Mouse (Mus musculus): Measurements from ENCODE around the gene Tcirg1. TPM values are rescaled to one million over a fixed set of nuclear protein-coding genes. Genes with fewer than 3 reads are reported as not detected.

The Tcirg1 gene
- polyA plus RNA-seq, 2 experiments = 36.8 to 145 TPM

- no peaks in the 10 kb centered on the region for H3K27me3 ChIP-seq (ENCODE audit: control insufficient read depth, insufficient read depth, low read length)
- WGBS = 78% methylated on average over 7 of the region's 7 CpGs
Measured at GRCm38 (mm10) chr19:3898952-3899351, 8.0 kb downstream of the Tcirg1 start.

GRCm38 (mm10) chr19:3897557-3897956, 9.4 kb downstream of the Tcirg1 start:
- no peak for TF ChIP-seq POLR2A (IDR thresholded peaks at IDR 0.05; ENCODE audit: borderline replicate concordance, extremely low read depth, insufficient read depth, insufficient read length)
- DNase-seq (ENCODE audit: low spot score) = no peak
- H3K4me3 ChIP-seq (replicated peaks; ENCODE audit: low read length) = no peak overlapping the region
- no peak overlapping the region for H3K27ac ChIP-seq (replicated peaks; ENCODE audit: low read depth, low read length)
- no peak overlapping the region for H3K9ac ChIP-seq (ENCODE audit: low read depth, low read length, severe bottlenecking)
- no peaks in the 10 kb centered on the region for H3K4me1 ChIP-seq (ENCODE audit: control insufficient read depth, insufficient read depth, low read length)
- no peak overlapping the region for H3K4me2 ChIP-seq (replicated peaks; ENCODE audit: low read depth, low read length, severe bottlenecking)
- 94% methylated on average over 5 of the region's 5 CpGs for WGBS
- H3K27me3 ChIP-seq (ENCODE audit: control insufficient read depth, insufficient read depth, low read length) = no peaks in the 10 kb centered on the region
- H3K36me3 ChIP-seq (ENCODE audit: control insufficient read depth, insufficient read depth, low read length) = peaks cover 79% of the 10 kb centered on the region
- no peak for ATAC-seq (ENCODE audit: low FRiP score, low read depth)
- H3K9me3 ChIP-seq (ENCODE audit: control insufficient read depth, low read length) = no peaks in the 10 kb centered on the region

More at GRCm38 (mm10) chr19:3898952-3899351, 8.0 kb downstream of the Tcirg1 start:
- no peak overlapping the region for H3K9ac ChIP-seq (ENCODE audit: low read depth, low read length, severe bottlenecking)
- H3K4me2 ChIP-seq (replicated peaks; ENCODE audit: low read depth, low read length, severe bottlenecking) = no peak overlapping the region
- H3K27ac ChIP-seq (replicated peaks; ENCODE audit: low read depth, low read length) = no peak overlapping the region
- TF ChIP-seq POLR2A (IDR thresholded peaks at IDR 0.05; ENCODE audit: borderline replicate concordance, extremely low read depth, insufficient read depth, insufficient read length) = no peak
- no peak for ATAC-seq (ENCODE audit: low FRiP score, low read depth)
- no peaks in the 10 kb centered on the region for H3K4me1 ChIP-seq (ENCODE audit: control insufficient read depth, insufficient read depth, low read length)
- H3K9me3 ChIP-seq (ENCODE audit: control insufficient read depth, low read length) = no peaks in the 10 kb centered on the region
- peaks cover 79% of the 10 kb centered on the region for H3K36me3 ChIP-seq (ENCODE audit: control insufficient read depth, insufficient read depth, low read length)
- DNase-seq (ENCODE audit: low spot score) = no peak
- H3K4me3 ChIP-seq (replicated peaks; ENCODE audit: low read length) = no peak overlapping the region

DNA sequence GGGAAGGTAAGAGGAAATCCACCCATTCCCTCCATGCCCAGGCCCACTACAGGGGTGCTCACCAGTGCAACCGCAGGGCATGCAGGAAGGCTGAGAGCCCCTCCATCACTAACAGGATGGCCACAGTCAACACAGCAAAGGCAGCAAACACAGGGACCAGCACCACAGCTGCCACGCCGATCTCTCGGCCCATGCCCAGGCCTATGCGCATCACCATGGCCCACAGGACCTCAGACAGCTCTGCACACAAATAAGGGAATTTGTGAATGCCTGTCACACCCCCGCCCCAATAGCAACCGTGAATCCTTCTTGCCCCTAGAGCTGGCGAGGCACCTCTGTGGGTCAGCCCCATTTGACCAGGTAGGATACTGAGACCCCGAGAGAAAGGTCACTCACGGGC, 10.7 kb downstream of the Tcirg1 start:
- ATAC-seq (ENCODE audit: low FRiP score, low read depth) (no peak), DNase-seq (ENCODE audit: low spot score) (no peak)
- TF ChIP-seq POLR2A (IDR thresholded peaks at IDR 0.05; ENCODE audit: borderline replicate concordance, extremely low read depth, insufficient read depth, insufficient read length) = no peak
- 91% methylated on average over 10 of the region's 10 CpGs for WGBS
- Histone ChIP-seq H3K36me3 (ENCODE audit: control insufficient read depth, insufficient read depth, low read length) (peaks cover 80% of the 10 kb centered on the region), H3K9ac (ENCODE audit: low read depth, low read length, severe bottlenecking) (no peak overlapping the region), H3K27me3 (ENCODE audit: control insufficient read depth, insufficient read depth, low read length) (no peaks in the 10 kb centered on the region), H3K27ac (replicated peaks; ENCODE audit: low read depth, low read length) (no peak overlapping the region), H3K4me2 (replicated peaks; ENCODE audit: low read depth, low read length, severe bottlenecking) (no peak overlapping the region), H3K4me1 (ENCODE audit: control insufficient read depth, insufficient read depth, low read length) (no peaks in the 10 kb centered on the region), H3K4me3 (replicated peaks; ENCODE audit: low read length) (no peak overlapping the region), H3K9me3 (ENCODE audit: control insufficient read depth, low read length) (no peaks in the 10 kb centered on the region)

- 36% methylated on average over 3 of the region's 3 CpGs for WGBS
- Histone ChIP-seq H3K9me3 (ENCODE audit: control insufficient read depth, low read length) (no peaks in the 10 kb centered on the region), H3K4me2 (replicated peaks; ENCODE audit: low read depth, low read length, severe bottlenecking) (no peak overlapping the region), H3K4me3 (replicated peaks; ENCODE audit: low read length) (no peak overlapping the region), H3K4me1 (ENCODE audit: control insufficient read depth, insufficient read depth, low read length) (no peaks in the 10 kb centered on the region), H3K27me3 (ENCODE audit: control insufficient read depth, insufficient read depth, low read length) (no peaks in the 10 kb centered on the region), H3K27ac (replicated peaks; ENCODE audit: low read depth, low read length) (no peak overlapping the region), H3K9ac (ENCODE audit: low read depth, low read length, severe bottlenecking) (no peak overlapping the region), H3K36me3 (ENCODE audit: control insufficient read depth, insufficient read depth, low read length) (peaks cover 90% of the 10 kb centered on the region)
- TF ChIP-seq POLR2A (IDR thresholded peaks at IDR 0.05; ENCODE audit: borderline replicate concordance, extremely low read depth, insufficient read depth, insufficient read length) = no peak
- DNase-seq (ENCODE audit: low spot score) = no peak
- ATAC-seq (ENCODE audit: low FRiP score, low read depth) = no peak
Measured at GRCm38 (mm10) chr19:3895171-3895631, 11.7 kb downstream of the Tcirg1 start.

DNA sequence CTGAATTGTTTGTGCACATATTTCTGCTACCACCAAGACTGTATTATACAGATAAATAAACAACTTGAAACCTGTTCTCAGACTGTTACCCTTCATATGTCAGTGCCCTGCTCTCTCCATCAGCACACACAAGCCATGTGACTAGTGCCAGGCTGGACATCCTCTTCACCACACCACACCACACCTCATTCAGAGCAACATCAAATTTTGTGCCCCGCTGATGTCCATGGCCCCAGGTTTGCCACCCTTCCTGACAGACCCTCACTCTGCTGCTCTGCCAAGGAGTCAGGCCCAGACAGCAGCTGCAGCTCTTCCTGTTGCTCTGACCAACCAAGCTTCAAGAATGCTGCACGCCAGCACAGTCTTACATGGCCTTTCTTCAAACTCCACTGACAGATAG, 12.6 kb downstream of the Tcirg1 start:
- no peak overlapping the region for H3K4me3 ChIP-seq (replicated peaks; ENCODE audit: low read length)
- no peaks in the 10 kb centered on the region for H3K9me3 ChIP-seq (ENCODE audit: control insufficient read depth, low read length)
- no peak for TF ChIP-seq POLR2A (IDR thresholded peaks at IDR 0.05; ENCODE audit: borderline replicate concordance, extremely low read depth, insufficient read depth, insufficient read length)
- DNase-seq (ENCODE audit: low spot score) = no peak
- no peak overlapping the region for H3K9ac ChIP-seq (ENCODE audit: low read depth, low read length, severe bottlenecking)
- no peak overlapping the region for H3K27ac ChIP-seq (replicated peaks; ENCODE audit: low read depth, low read length)
- WGBS = 84% methylated on average over 2 of the region's 2 CpGs
- no peaks in the 10 kb centered on the region for H3K27me3 ChIP-seq (ENCODE audit: control insufficient read depth, insufficient read depth, low read length)
- H3K4me1 ChIP-seq (ENCODE audit: control insufficient read depth, insufficient read depth, low read length) = no peaks in the 10 kb centered on the region
- ATAC-seq (ENCODE audit: low FRiP score, low read depth) = no peak
- H3K4me2 ChIP-seq (replicated peaks; ENCODE audit: low read depth, low read length, severe bottlenecking) = no peak overlapping the region
- peaks cover 96% of the 10 kb centered on the region for H3K36me3 ChIP-seq (ENCODE audit: control insufficient read depth, insufficient read depth, low read length)
